Mouse (Mus musculus) cerebellum, postnatal 10 days (tissue): ENCODE data around the gene Ppp5c.

Experiments
- DNase-seq, 2 experiments: peaks; one replicate each; pipeline ENCODE4 v3.0.0; 2021; ENCODE audit warnings: mixed read lengths in 2 of 2

The Ppp5c gene

DNA sequence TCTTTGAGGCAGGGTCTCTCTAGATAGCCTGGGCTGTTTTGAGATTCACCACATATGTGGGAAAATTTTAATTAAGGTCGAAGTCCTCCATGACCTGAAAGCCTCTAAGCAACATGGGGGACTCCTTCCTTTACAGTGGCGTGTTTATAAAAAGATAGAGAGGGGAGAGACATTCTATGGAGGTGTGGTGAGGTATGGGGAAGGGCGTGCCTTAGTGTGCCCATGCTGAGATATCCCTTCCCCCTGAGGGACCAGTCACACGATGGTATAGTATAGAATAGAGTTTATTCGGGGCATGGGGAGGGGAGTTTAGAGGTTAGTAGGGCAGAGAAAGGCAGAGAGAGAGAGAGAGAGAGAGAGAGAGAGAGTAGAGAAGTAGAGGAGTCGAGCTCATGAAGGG, 49.6 kb downstream of the Ppp5c start:
- no peak for DNase-seq

DNA sequence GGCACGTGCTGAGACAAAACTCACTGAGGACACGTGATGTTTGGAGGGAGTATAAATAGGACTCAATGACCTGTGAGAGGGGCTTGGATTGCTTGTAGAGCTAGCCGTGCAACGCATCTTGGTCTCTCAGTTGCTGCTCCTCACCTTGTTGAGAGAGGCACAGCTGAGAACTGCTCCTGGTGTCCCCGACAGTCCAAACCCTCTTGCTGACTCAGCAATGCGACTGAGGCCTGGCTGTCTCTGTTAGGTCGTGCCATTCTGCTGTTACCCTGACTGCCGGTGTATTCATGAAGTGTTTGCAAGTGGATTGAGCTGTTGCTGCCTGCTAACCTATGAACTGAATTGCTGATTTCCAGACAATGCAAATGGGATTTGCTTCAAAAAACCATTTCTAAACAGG, 51.4 kb downstream of the Ppp5c start:
- DNase-seq: no peak

DNA sequence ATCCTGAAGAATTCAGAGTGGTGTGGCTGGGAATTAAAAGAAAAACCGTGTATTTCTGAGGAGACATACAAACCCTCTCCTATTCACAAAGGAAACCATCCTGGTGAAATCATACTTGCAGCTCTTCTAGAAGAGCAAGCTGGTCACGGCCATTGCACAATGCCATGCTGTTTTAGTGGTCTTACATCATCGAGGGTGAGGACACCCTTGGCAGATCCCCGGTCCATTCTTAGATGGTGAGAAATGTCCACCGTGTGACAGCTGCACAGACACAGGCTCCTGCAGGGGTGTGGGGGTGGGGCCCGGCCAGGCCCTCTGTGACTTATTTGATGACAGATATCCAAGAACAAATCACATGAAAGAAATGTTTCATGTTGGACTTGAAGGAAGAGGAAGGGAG, 53.7 kb downstream of the Ppp5c start:
- peak; percentile 62 to 71 for DNase-seq

- DNase-seq: no peak
These were observed 56.6 kb downstream of the Ppp5c start for GRCm38 (mm10) chr7:16971160-16971559.

DNA sequence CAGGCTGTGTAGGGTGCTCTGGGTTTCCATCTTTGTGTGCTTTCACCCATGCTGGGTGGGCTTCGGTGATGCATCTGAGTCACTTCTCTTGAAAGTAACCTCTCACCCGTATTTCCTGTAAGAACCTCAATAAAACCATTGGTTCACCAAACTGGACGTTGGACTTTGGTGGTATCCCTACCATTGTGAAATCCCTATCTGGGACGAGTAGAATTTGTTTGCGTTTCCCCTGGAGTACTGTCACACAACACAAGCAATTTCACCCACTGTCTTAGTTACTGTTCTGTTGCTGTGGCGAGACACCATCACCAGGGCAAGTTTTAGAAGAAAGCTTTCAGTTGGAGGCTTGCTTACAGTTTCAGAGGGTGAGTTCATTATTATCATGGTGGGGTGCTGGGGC, 59.3 kb downstream of the Ppp5c start:
- DNase-seq: no peak

DNA sequence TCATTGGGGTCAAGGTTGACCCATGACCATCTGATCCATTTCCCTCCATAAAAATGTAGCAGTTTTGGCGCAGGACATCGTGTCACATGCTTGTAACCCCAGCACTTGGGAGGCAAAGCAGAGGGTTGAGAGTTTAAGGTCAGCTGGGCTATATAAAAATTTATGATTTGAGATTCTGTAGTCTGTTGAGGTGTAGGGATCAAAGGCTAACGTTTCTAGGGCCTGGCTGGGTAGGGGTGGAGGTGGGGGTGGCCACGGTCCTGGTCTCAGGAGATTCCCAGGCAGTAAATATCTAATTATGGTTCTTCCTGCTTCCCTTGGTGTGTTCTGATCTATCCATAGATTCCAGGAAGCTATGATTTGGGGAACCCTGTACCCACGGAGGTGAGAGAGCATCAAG, 66.0 kb downstream of the Ppp5c start:
- no peak for DNase-seq

DNA sequence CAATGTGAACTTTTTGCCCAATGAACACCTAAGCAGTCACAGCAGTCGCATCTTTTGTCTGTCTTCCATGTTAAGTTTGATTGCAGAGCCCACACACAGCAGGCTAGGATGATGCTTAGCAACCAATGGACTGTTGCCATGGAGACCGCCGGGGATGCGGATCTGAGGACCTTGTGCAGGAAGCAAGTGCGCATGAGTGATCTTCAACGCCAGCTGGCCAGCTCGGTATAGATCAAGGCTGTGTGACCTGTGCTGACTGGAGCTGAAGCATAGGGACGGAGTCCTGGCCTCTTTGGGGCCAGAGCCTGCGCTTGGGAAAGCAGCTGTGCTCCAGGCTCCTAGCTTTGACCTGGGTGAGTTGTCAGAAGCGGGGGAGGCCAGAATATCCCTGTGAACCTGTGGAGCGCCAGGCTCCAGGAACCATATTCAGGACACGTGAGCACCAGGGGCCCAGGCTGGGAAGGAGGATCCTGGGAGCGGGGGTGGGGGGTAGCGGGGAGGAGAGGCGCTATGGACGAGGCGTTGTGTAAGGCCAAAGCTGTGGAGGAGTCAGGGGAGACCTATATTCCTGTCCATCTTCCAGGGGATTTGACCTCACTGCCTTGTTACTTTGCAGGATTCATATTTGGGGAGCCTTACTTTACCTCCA, 68.1 kb downstream of the Ppp5c start, which contains the start of gene Pnmal1:
Gene Pnmal1 (plus strand): TSS at position 141 of the 649 bp plus-strand sequence.
- DNase-seq: peak; percentile 98

GRCm38 (mm10) chr7:16956410-16957265, 71.1 kb downstream of the Ppp5c start:
- peak; percentile 45 to 56 for DNase-seq

GRCm38 (mm10) chr7:16955712-16956111, 72.0 kb downstream of the Ppp5c start:
- no peak for DNase-seq
